Mouse (Mus musculus) kidney, postnatal 14 days (tissue): Measurements from ENCODE around the gene Jph4.
A peak's percentile ranks its signal among the peaks of the same experiment; 100 is the strongest.

Experiments
- DNase-seq: peaks from one replicate; pipeline ENCODE4 v3.0.0; 2022; ENCODE audit warnings: mixed read lengths

Jph4 gene

GRCm38 (mm10) chr14:55116425-55117200 is at the start of gene Jph4:
Gene Jph4 (minus strand): TSS chr14:55116935.
- DNase-seq: no peak

DNA sequence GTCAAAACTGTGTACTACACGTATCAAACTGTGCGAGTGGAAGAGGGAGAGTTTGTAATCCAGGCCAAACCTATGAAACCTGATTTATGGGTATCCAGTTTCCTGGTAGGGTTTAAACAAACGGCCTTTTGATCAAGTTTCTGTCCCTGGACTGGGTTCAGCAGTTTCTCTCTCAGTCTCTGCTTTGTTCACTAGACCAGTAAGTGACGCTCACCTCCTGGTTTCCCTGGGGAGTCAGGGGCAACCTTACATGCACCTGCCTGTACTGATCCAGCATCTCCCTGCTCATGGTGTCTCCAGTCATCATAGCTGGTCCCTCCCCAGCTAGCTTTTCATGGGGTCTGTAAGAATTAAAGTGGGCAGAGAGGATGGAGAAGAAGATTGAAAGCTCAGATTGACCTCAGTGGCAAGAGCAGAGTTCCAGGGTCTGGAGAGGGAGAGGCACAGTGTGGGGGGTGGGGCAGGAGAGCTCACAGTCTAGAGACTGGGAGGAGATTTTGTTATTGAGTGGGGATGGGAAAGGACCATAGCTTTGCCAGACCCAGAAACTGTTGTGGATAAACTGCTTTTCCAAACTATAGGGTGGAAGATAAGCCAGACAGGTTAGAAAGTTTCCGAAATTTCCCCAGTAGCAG is 47.6 kb upstream of the Jph4 start:
- DNase-seq: no peak

- DNase-seq: no peak
These were observed 45.4 kb upstream of the Jph4 start for GRCm38 (mm10) chr14:55162168-55162567.

GRCm38 (mm10) chr14:55161098-55161634 is 44.4 kb upstream of the Jph4 start:
- DNase-seq: peak; percentile 79

DNA sequence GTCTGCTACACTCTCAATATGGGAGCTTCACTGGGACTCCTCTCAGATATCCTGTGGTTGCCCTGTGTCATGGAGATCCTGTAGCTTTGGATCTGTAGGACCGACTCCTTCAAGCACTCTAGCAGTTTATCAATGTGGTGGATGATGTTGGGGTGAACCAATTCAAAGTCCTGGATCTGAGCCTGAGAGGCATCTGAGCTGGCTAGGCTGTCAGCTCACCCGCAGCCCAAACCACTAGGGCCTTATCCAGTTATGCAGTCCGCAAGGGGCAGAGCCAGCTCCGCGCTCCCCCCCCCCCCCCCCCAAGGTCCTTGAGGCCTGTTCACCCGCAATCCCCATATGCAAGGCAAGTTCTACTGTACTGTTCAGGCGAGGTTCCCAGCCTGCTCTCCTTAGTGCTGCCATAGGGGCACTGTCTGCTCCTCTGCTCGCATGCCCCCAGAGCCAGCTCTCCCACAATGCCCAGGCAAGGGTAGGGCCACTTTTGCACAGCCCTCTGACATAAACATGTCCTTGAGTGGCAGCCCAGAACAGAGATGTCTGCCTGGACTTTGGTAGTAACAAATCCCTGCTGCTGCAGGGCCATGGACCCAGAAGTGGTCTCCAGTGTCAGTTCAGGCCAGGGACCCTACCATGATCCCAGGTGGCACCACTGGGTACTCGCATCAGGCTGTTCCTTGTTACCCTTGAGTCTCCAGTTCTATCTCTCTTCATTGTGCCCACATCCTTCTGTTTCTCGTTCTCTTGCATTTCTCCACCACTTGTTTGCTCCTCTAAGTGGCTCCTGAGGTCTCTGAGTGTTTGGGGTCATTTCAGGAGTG is 43.7 kb upstream of the Jph4 start:
- DNase-seq: no peak

DNA sequence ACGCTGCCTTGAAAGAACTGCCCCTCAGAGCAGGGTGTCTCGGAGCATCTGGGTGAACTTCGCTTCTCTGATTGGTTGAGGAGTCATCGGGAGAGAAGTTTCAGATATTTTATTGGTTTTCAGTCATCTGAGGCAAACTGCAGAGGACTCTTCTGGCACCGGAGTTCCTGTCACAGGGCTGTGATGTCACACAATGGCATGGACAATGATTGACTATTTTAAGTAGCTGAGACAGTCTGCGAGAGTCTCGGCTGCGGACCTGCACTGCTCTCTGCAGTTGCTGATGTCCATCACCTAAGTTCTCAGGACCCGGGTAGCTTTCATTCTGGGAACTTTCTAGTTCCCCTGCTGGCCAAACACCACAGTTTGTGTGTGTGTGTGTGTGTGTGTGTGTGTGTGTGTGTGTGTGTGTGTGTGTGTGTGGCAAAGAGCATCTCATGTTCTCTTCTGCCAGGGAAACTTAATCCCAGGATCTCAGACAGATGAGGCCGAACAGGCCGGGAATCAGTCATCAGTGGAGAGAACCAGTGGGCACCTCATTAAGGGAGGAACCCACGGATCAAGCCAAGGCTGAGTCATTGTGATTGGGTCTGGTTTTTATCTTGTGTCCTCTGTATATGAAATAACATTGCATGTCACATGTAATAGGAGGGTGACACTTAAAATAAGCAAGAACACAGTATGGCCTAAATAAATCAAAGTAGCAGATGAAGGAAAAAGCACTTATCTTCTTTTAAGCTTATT is 40.8 kb upstream of the Jph4 start:
- peak; percentile 9 for DNase-seq

GRCm38 (mm10) chr14:55152951-55153481 is 36.3 kb upstream of the Jph4 start:
- peak; percentile 11 for DNase-seq

DNA sequence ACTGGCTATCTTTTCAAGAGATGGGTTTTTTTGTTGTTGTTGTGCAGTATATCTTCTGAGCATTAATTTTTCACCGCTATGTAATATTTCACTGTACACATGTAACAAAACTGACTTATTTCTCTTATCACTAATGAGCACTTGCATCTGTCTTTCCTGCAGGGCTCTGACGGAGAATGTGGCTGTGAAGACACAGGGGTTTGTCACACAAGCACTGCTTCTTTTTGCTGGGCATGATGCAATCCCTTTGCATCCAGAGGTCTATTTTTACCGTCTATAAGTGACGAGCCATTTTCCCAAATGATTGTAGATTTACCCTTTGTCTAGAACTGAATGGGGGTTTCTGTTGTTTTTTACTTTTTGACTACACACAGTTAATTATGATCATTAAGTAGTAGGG is 35.4 kb upstream of the Jph4 start:
- DNase-seq: no peak

GRCm38 (mm10) chr14:55150985-55151384 is 34.2 kb upstream of the Jph4 start:
- no peak for DNase-seq

DNA sequence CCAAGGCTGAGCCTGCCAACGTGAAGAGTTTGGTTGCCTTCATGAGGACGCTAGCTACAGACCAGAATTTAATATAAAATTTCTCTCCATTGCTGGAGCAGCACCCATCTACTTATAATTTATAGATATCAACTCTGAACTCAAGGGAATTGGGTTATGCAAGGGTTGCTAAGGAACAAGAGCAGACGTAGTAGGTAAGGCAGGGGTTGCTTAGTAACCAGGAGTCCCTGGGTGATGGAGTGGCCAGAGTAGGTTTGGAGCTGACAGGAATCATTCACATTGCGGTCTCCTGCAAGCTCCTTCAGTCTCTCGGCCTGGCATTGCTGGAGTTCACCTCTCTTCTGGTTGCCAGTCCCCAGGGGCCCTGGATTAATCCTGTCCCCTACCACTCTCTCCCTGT is 32.3 kb upstream of the Jph4 start:
- DNase-seq: no peak

DNA sequence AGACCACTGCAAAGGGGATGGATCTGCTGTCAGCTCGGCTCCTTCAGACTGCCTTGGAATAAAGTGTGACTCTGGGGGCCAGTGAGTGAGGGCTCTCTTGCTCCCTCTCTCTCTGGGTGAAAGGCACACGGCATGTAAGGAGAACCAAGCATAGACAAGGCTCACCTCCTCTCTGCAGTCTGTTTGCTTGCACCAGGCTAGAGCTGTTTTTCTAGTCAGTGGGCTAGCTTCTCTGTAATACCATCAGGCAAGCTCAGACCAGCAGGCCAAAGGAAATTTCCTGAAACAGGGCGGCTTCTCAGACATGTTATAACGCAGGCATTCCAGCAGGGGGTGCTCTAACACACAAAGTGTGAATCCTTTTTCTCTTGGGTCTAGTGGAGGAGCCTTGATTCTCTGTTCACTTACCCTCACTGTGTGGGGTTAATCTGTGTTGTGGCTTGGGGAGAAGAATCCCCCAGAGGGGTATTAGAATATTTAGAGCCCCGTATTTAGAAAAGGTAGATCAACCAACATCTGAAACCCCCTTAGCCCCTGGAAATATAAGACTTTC is 31.7 kb upstream of the Jph4 start:
- DNase-seq: peak; percentile 37

- peak; percentile 3 for DNase-seq
These were observed 30.2 kb upstream of the Jph4 start for GRCm38 (mm10) chr14:55146829-55147401.

DNA sequence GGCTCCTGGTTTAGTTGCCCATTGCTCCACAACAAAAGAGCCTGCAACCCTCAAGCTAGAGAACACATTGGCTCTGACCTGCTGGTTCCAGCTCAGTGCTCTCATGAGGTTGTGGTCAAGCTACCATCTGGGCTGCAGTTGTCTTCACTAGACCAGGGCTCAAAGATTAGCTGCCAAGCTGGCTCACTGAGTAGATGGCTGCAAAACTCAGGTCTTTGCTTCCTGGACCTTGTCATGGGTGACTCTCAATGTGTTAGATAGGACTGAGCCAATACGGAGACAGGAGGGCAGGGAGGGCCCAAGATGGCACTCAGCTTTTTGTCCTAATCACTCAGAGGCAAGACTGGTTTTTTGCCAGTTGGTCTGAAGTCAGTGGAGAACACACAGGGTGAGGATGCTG is 29.6 kb upstream of the Jph4 start:
- DNase-seq: no peak

- DNase-seq: no peak
These were observed 22.6 kb upstream of the Jph4 start for GRCm38 (mm10) chr14:55139313-55139712.

- no peak for DNase-seq
These were observed 18.9 kb upstream of the Jph4 start for GRCm38 (mm10) chr14:55135676-55136075.

DNA sequence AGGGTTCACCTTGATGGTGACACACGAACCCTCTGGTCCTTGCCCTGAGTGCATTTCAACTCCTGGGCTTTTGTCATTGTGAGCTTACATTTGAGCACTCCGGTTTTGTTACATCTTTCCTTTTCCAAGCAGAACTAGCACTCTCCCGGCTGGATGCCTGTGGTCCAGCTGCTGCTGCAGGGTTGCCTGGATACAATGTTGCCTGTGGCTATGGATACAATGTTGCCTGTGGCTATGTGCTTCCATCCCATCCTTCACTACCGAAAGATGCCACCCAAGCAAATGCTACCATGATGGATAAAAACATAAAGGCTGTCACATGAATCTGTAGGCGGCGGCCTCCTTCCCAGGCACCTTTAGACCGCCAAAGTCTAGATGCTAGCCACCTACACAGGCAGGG is 9.8 kb upstream of the Jph4 start:
- no peak for DNase-seq

DNA sequence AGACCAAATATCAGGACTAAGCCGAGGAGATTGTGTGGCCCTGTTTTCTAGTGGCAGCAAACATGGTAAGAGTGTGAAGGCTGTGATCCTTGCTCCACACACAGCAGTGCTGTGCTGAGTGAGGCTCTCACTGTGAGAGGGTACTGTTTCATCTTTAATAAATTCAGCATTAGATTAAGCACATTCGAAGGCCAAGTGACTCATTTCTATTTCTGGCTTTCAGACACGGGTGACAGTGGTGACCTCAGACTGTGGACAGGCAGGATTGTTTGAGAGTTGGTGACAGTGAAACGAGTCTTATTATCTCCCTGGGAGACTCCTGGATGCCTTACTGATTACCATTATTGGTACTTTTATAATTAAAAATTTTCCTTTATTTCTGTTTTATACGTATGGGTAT is 9.0 kb upstream of the Jph4 start:
- no peak for DNase-seq

- DNase-seq: no peak
These were observed 5.6 kb upstream of the Jph4 start for GRCm38 (mm10) chr14:55122359-55122758.

- DNase-seq: peak; percentile 86
These were observed 5.2 kb upstream of the Jph4 start for GRCm38 (mm10) chr14:55121947-55122346.

- DNase-seq: no peak
These were observed 2.8 kb upstream of the Jph4 start for GRCm38 (mm10) chr14:55119421-55120134.

DNA sequence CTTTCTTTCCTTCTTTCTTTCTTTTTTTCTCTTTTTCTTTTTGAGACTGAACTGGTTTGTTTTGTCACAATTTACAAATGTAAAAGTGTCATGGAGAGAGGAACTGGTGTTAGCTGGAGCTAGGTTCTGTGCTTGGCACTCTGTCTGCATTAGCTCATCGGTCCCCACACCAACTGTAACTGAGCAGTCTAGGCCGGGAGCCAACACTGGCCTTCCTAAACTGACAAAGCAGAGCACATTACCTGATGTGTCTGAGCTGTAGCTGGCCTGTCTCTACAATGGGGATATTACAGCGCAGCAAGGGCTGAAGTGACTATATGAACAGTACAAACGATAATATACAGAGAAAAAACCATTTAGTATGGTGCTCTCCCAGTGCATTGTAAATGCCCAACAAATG is 2.1 kb upstream of the Jph4 start:
- no peak for DNase-seq
